Mouse (Mus musculus) right cerebral cortex, postnatal 14 days (tissue): Measurements from ENCODE around the gene Aldh4a1.
A peak's percentile ranks its signal among the peaks of the same experiment; 100 is the strongest.

Experiments
- DNase-seq: peaks from one replicate; pipeline ENCODE4 v3.0.0; 2022

Gene Aldh4a1

GRCm38 (mm10) chr4:139622373-139623282, at the start of gene Aldh4a1:
TSS of gene Aldh4a1 (plus strand) at chr4:139622866.
- DNase-seq = peak; percentile 84

- DNase-seq = no peak
Measured at GRCm38 (mm10) chr4:139572928-139573512, 49.6 kb upstream of the Aldh4a1 start.

GRCm38 (mm10) chr4:139574156-139574798, 48.4 kb upstream of the Aldh4a1 start:
- peak; percentile 97 for DNase-seq

- DNase-seq = peak; percentile 67
Measured at GRCm38 (mm10) chr4:139574799-139575672, 47.6 kb upstream of the Aldh4a1 start.

- DNase-seq = no peak
Measured at GRCm38 (mm10) chr4:139575673-139576003, 47.0 kb upstream of the Aldh4a1 start.

GRCm38 (mm10) chr4:139576251-139576880, 46.3 kb upstream of the Aldh4a1 start:
- no peak for DNase-seq

- DNase-seq = no peak
Measured at GRCm38 (mm10) chr4:139577006-139577405, 45.7 kb upstream of the Aldh4a1 start.

- no peak for DNase-seq
Measured at GRCm38 (mm10) chr4:139578389-139578788, 44.3 kb upstream of the Aldh4a1 start.

GRCm38 (mm10) chr4:139579003-139579402, 43.7 kb upstream of the Aldh4a1 start:
- no peak for DNase-seq

- DNase-seq = no peak
Measured at GRCm38 (mm10) chr4:139579466-139579865, 43.2 kb upstream of the Aldh4a1 start.

GRCm38 (mm10) chr4:139580663-139581336, 41.9 kb upstream of the Aldh4a1 start:
- no peak for DNase-seq

- no peak for DNase-seq
Measured at GRCm38 (mm10) chr4:139581427-139582051, 41.1 kb upstream of the Aldh4a1 start.

GRCm38 (mm10) chr4:139582346-139582745, 40.3 kb upstream of the Aldh4a1 start:
- DNase-seq = no peak

GRCm38 (mm10) chr4:139582903-139583302, 39.8 kb upstream of the Aldh4a1 start:
- DNase-seq = no peak

GRCm38 (mm10) chr4:139583629-139584245, 38.9 kb upstream of the Aldh4a1 start:
- DNase-seq = no peak

GRCm38 (mm10) chr4:139584704-139585103, 38.0 kb upstream of the Aldh4a1 start:
- no peak for DNase-seq

- DNase-seq = no peak
Measured at GRCm38 (mm10) chr4:139585713-139586112, 37.0 kb upstream of the Aldh4a1 start.

GRCm38 (mm10) chr4:139587370-139587769, 35.3 kb upstream of the Aldh4a1 start:
- no peak for DNase-seq

- no peak for DNase-seq
Measured at GRCm38 (mm10) chr4:139587773-139588172, 34.9 kb upstream of the Aldh4a1 start.

GRCm38 (mm10) chr4:139589351-139590027, 33.2 kb upstream of the Aldh4a1 start:
- no peak for DNase-seq
